Mouse (Mus musculus) stomach, postnatal 0 days (tissue): Measurements from ENCODE around the gene Napepld.
A peak's percentile ranks its signal among the peaks of the same experiment; 100 is the strongest.

ENCODE experiments used
- CTCF ChIP-seq: IDR thresholded peaks from 2 replicates; pipeline ENCODE4 v1.5.1; 2016; ENCODE audit warnings: antibody characterized with exemption, low read depth, mild to moderate bottlenecking, moderate library complexity
- EP300 ChIP-seq: optimal IDR thresholded peaks from 2 replicates; pipeline ENCODE3; 2016; ENCODE audit warnings: antibody characterized with exemption

DNA sequence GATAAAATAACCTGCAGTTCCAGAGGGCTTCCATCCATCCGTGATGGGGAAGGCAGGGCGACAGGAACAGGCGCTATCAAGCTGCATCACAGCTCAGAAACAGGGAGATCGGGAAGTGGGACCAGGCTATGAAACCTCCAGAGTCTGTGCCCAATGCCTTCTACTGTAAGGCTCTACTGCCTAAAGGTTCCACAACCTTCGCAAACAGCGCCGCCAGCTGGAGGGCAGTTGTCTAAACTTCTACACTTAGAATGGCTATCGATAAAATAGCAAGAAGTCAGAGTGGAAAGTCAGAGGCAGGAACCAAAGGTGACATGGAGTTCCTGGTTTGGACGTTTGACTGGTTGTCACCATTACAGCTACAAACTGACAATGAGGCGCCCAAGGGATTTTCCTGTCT lies 34.4 kb upstream of the Napepld start:
- TF ChIP-seq EP300: no peak
- peak; percentile 87 for TF ChIP-seq CTCF
